Mouse (Mus musculus) forebrain, postnatal 0 days (tissue): ENCODE data around the gene 9530053A07Rik. TPM values are rescaled to one million over a fixed set of nuclear protein-coding genes. Genes with fewer than 3 reads are reported as not detected.
"Not testable (repeated sequence)": the region's sequence is repeated elsewhere in the genome, so short reads cannot be mapped to it uniquely, and the experiment has no call there.

Source experiments
- ATAC-seq: fragments of 200-750 bp; cut with Nextera tagmentation; 2 replicates; pipeline ENCODE4 v1.8.0; 2017; ENCODE audit warnings: mild to moderate bottlenecking, moderate library complexity
- DNase-seq: peaks from one replicate; pipeline ENCODE4 v3.0.0-alpha.2; 2015
- H3K27ac ChIP-seq: fragments of 300-500 bp; sonication (generic); 2 replicates; pipeline ENCODE4 v1.5.1; 2014; ENCODE audit warnings: low read depth, mild to moderate bottlenecking, antibody characterized with exemption, low read length, moderate library complexity, mixed read lengths
- H3K27me3 ChIP-seq: fragments of 300-500 bp; sonication (generic); 2 replicates; pipeline ENCODE4 v1.6.1; 2014; ENCODE audit warnings: mild to moderate bottlenecking, low read length, mixed read lengths; ENCODE audit not compliant: insufficient read depth
- H3K36me3 ChIP-seq: fragments of 300-500 bp; sonication (generic); 2 replicates; pipeline ENCODE4 v1.6.1; 2014; ENCODE audit warnings: mild to moderate bottlenecking, moderate library complexity; ENCODE audit not compliant: insufficient read depth
- H3K4me1 ChIP-seq: fragments of 300-500 bp; sonication (generic); 2 replicates; pipeline ENCODE4 v1.6.1; 2014; ENCODE audit warnings: antibody characterized with exemption; ENCODE audit not compliant: insufficient read depth
- H3K4me2 ChIP-seq: fragments of 300-500 bp; sonication (generic); 2 replicates; pipeline ENCODE4 v1.6.1; 2014; ENCODE audit warnings: low read depth, mild to moderate bottlenecking, moderate library complexity
- H3K4me3 ChIP-seq: fragments of 300-500 bp; sonication (generic); 2 replicates; pipeline ENCODE4 v1.5.1; 2014; ENCODE audit warnings: low read depth, low read length, mixed read lengths
- H3K9ac ChIP-seq: fragments of 300-500 bp; sonication (generic); 2 replicates; pipeline ENCODE4 v1.6.1; 2014; ENCODE audit warnings: mild to moderate bottlenecking
- H3K9me3 ChIP-seq: fragments of 300-500 bp; sonication (generic); 2 replicates; pipeline ENCODE4 v1.6.1; 2016; ENCODE audit warnings: low read length
- CTCF ChIP-seq: sonication (generic); IDR thresholded peaks from 2 replicates; pipeline ENCODE4 v1.5.1; 2016; ENCODE audit warnings: antibody characterized with exemption, control low read depth, low read depth
- WGBS: fragments of 180-500 bp; shearing (Covaris S2); extraction: QIAGEN DNeasy Blood & Tissue Kit; methylation state at CpG from one replicate; pipeline ENCODE4 v1.1.7; 2014; 5-methylcytosine and 5-hydroxymethylcytosine counted together
- polyA plus RNA-seq: library from polyadenylated mRNA; unstranded; fragments of >200 nt; fragmentation: Nextera tagmentation; extraction: Ambion mirVana; gene quantifications from 2 replicates; pipeline ENCODE4 v1.2.1, GENCODE M21; 2015
- total RNA-seq: library from RNA; depleted of rRNA; stranded (reverse); fragments of >200 nt; gene quantifications from 2 replicates; pipeline ENCODE4 v1.2.3, GENCODE M21; 2014; rRNA removed

The 9530053A07Rik gene
- total RNA-seq: under 0.01 and 0.19 TPM in 2 replicates
- polyA plus RNA-seq: 0.08 TPM in 2 replicates

GRCm38 (mm10) chr7:28129166-28129565, at the start of gene 9530053A07Rik:
Gene 9530053A07Rik, plus strand, starts transcription at chr7:28129466.
- Histone ChIP-seq H3K4me3 (no peak within 1 kb of the TSS), H3K9ac (no peak within 1 kb of the TSS), H3K4me2 (no peak within 1 kb of the TSS), H3K27me3 (no peaks in the 10 kb centered on the region), H3K27ac (no peak within 1 kb of the TSS), H3K36me3 (no peaks in the 10 kb centered on the region), H3K9me3 (no peaks in the 10 kb centered on the region), H3K4me1 (no peaks in the 10 kb centered on the region)
- ATAC-seq: no peak
- WGBS: 85% methylated on average over 5 of the region's 5 CpGs
- TF ChIP-seq CTCF: no peak
- no peak for DNase-seq

- TF ChIP-seq CTCF: no peak
- Histone ChIP-seq H3K36me3 (no peaks in the 10 kb centered on the region), H3K4me1 (no peaks in the 10 kb centered on the region), H3K4me2 (no peak overlapping the region), H3K4me3 (no peak overlapping the region), H3K27ac (no peak overlapping the region), H3K9me3 (no peaks in the 10 kb centered on the region), H3K9ac (no peak overlapping the region), H3K27me3 (no peaks in the 10 kb centered on the region)
- ATAC-seq (peak; percentile 77), DNase-seq (no peak)
- WGBS: 58% methylated on average over 7 of the region's 7 CpGs
Observed at GRCm38 (mm10) chr7:28084215-28084614, 45.1 kb upstream of the 9530053A07Rik start.

- ATAC-seq: no peak
Observed at GRCm38 (mm10) chr7:28086236-28086635, 43.0 kb upstream of the 9530053A07Rik start.

GRCm38 (mm10) chr7:28093541-28093940, 35.7 kb upstream of the 9530053A07Rik start:
- Histone ChIP-seq H3K27me3 (no peaks in the 10 kb centered on the region), H3K27ac (no peak overlapping the region), H3K4me2 (no peak overlapping the region), H3K4me1 (no peaks in the 10 kb centered on the region), H3K36me3 (no peaks in the 10 kb centered on the region), H3K9ac (no peak overlapping the region), H3K9me3 (no peaks in the 10 kb centered on the region), H3K4me3 (no peak overlapping the region)
- DNase-seq: no peak
- ATAC-seq: no peak
- WGBS: 42% methylated on average over 11 of the region's 11 CpGs
- TF ChIP-seq CTCF: no peak

More at GRCm38 (mm10) chr7:28086236-28086635, 43.0 kb upstream of the 9530053A07Rik start:
- Histone ChIP-seq H3K4me3 (no peak overlapping the region), H3K27me3 (no peaks in the 10 kb centered on the region), H3K4me2 (no peak overlapping the region), H3K36me3 (no peaks in the 10 kb centered on the region), H3K9me3 (no peaks in the 10 kb centered on the region), H3K27ac (no peak overlapping the region), H3K9ac (no peak overlapping the region), H3K4me1 (no peaks in the 10 kb centered on the region)
- TF ChIP-seq CTCF: no peak
- WGBS: 84% methylated on average over 16 of the region's 16 CpGs
- DNase-seq: no peak

DNA sequence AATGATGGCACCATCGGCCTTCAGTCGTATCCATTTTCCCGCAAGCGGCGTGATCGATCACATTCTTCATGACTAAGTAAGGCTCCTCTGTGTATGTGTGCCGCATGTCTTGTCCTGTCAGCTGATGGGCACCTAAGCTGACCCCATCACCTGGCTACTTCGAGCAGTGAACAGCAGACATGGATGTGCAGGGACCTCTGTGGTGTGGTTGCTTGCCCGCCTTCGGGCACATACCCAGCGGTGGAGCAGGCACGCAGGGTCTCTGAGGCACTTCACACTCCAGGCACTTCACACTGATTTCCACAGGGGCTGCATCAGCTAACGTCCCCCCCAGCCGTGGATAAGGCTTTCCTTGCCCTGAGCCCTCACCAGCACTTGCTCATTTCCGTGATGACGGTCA, 30.2 kb upstream of the 9530053A07Rik start:
- no peaks in the 10 kb centered on the region for H3K27me3 ChIP-seq
- H3K9ac ChIP-seq: no peak overlapping the region
- WGBS: 97% methylated on average over 16 of the region's 16 CpGs
- ATAC-seq (no peak), DNase-seq (no peak)
- no peaks in the 10 kb centered on the region for H3K36me3 ChIP-seq
- TF ChIP-seq CTCF: no peak
- no peaks in the 10 kb centered on the region for H3K4me1 ChIP-seq
- H3K4me2 ChIP-seq: no peak overlapping the region
- H3K9me3 ChIP-seq: no peaks in the 10 kb centered on the region
- no peak overlapping the region for H3K4me3 ChIP-seq
- H3K27ac ChIP-seq: no peak overlapping the region

DNA sequence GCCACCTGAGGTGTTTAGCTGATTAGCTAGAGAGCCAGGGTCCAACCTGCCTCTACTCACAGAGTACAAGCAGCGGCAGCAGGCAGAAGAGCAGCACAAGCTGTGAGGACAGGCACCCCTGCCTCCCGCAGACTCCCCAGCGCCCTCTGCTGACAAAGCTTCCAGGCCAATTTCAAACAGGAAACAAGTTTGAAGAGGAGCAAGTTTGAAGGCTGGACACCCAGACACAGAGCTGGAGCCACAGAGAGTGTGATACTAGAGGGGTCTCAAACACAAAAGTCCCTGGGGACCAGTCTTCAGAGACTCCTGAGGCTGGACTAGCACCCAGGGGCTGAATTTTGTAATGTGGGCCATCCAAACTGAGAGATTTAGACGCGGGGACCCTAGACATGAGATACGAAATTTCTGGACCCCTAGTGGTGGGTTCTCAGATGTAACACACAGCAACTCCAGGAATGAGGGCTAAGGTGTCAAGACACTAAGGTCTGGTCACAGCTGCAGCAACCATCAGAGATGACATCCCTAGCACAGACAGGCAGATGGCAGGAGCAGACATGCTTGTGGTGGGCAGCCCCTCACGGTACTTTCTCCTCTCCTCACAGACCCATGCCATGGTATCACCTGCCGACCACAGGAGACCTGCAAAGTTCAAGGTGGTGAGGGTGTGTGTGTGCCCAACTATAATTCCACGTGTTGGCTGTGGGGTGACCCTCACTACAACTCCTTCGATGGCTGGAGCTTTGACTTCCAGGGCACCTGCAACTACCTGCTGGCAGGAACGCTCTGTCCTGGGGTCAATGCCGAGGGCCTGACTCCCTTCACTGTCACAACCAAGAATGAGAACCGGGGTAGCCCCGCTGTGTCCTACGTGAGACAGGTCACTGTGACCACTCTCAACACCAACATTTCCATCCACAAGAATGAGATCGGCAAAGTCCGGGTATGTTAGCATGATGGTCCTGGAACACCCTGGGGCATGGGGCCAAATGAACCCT, 28.4 kb upstream of the 9530053A07Rik start:
- WGBS: 65% methylated on average over 17 of the region's 17 CpGs

GRCm38 (mm10) chr7:28102936-28103335, 26.3 kb upstream of the 9530053A07Rik start:
- not testable (repeated sequence) for H3K27ac ChIP-seq, H3K4me1 ChIP-seq, DNase-seq, H3K27me3 ChIP-seq, H3K9me3 ChIP-seq, H3K4me2 ChIP-seq, H3K9ac ChIP-seq, ATAC-seq, H3K4me3 ChIP-seq, H3K36me3 ChIP-seq
- WGBS: 45% methylated on average over 5 of the region's 5 CpGs

More for the DNA sequence above, 28.4 kb upstream of the 9530053A07Rik start:
- Histone ChIP-seq H3K4me1 (no peaks in the 10 kb centered on the region), H3K27ac (no peak overlapping the region), H3K9me3 (no peaks in the 10 kb centered on the region), H3K4me2 (no peak overlapping the region), H3K4me3 (no peak overlapping the region), H3K27me3 (no peaks in the 10 kb centered on the region), H3K9ac (no peak overlapping the region), H3K36me3 (no peaks in the 10 kb centered on the region)
- no peak for DNase-seq
- no peak; the same call in 1 of the 2 replicates for TF ChIP-seq CTCF
- no peak for ATAC-seq
